Comparison of ENCODE assay signal across 28 mouse cellular contexts in genomic region chr1:93291591-93291990, GRCm38 (mm10). TPM values are rescaled to one million over a fixed set of nuclear protein-coding genes. Genes with fewer than 3 reads are reported as not detected.
"Had no signal": no experiment of that assay in that cellular context is flagged by ENCODE, and none has a peak within 500 bp of the region (broad histone marks: within the 10 kb centered on the region; RNA-seq: fewer than 3 reads in every experiment).

No protein-coding gene starts in this region.

- H3K4me3 ChIP-seq: embryonic facial prominence, embryonic 10.5 days; embryonic facial prominence, embryonic 12.5 days; embryonic facial prominence, embryonic 13.5 days; embryonic facial prominence, embryonic 15.5 days; erythroblast, embryonic 14.5 days; forebrain, embryonic 10.5 days; forebrain, embryonic 12.5 days; forebrain, embryonic 13.5 days; forebrain, embryonic 15.5 days; gastrocnemius, adult 2 months; heart, adult 2 months had no signal

- H3K27me3 ChIP-seq: embryonic facial prominence, embryonic 12.5 days; embryonic facial prominence, embryonic 13.5 days; embryonic facial prominence, embryonic 15.5 days; forebrain, embryonic 12.5 days; forebrain, embryonic 13.5 days; forebrain, embryonic 15.5 days had no signal

- H3K4me1 ChIP-seq: embryonic facial prominence, embryonic 10.5 days; embryonic facial prominence, embryonic 12.5 days; embryonic facial prominence, embryonic 13.5 days; embryonic facial prominence, embryonic 15.5 days; forebrain, embryonic 10.5 days; forebrain, embryonic 12.5 days; forebrain, embryonic 15.5 days had no signal

- H3K27ac ChIP-seq: embryonic facial prominence, embryonic 10.5 days; embryonic facial prominence, embryonic 12.5 days; embryonic facial prominence, embryonic 13.5 days; embryonic facial prominence, embryonic 15.5 days; forebrain, embryonic 10.5 days; forebrain, embryonic 12.5 days; forebrain, embryonic 13.5 days; forebrain, embryonic 15.5 days; gastrocnemius, adult 2 months; heart, adult 2 months had no signal

- DNase-seq: cerebellum, adult 2 months; cerebellum, adult 8-10 months; cerebellum, adult 9-10 months; cerebellum, adult 9-11 months; cerebellum, postnatal 10 days; cerebellum, postnatal 14 days; cerebellum, postnatal 25 days; cerebellum, postnatal 36 days; embryo, embryonic 11 days; forebrain, postnatal 0 days; gastrocnemius, adult 2 months; gastrocnemius, postnatal 10 days; gastrocnemius, postnatal 14 days; gastrocnemius, postnatal 25 days; gastrocnemius, postnatal 36 days; heart, adult 18-20 months; heart, adult 2 months had no signal

- H3K9me3 ChIP-seq: embryonic facial prominence, embryonic 10.5 days; embryonic facial prominence, embryonic 12.5 days; embryonic facial prominence, embryonic 13.5 days; embryonic facial prominence, embryonic 15.5 days; forebrain, embryonic 10.5 days; forebrain, embryonic 12.5 days; forebrain, embryonic 13.5 days; forebrain, embryonic 15.5 days had no signal

- ATAC-seq: forebrain, embryonic 13.5 days; forebrain, embryonic 14.5 days; forebrain, embryonic 15.5 days; forebrain, embryonic 16.5 days; forebrain, postnatal 0 days had no signal

- H3K9ac ChIP-seq: embryonic facial prominence, embryonic 12.5 days; embryonic facial prominence, embryonic 13.5 days; embryonic facial prominence, embryonic 15.5 days; forebrain, embryonic 12.5 days; forebrain, embryonic 13.5 days; forebrain, embryonic 15.5 days; forebrain, postnatal 0 days had no signal

- H3K4me2 ChIP-seq: embryonic facial prominence, embryonic 12.5 days; embryonic facial prominence, embryonic 13.5 days; embryonic facial prominence, embryonic 15.5 days; forebrain, embryonic 12.5 days; forebrain, embryonic 13.5 days; forebrain, embryonic 15.5 days had no signal

RNA-seq across cellular contexts. Expression of gene Sned1, which starts 56.0 kb away (rescaled TPM):
- polyA plus RNA-seq: erythroblast, embryonic 14.5 days had no signal
